15 mouse cellular contexts compared by ENCODE assay signal in the genomic region with DNA sequence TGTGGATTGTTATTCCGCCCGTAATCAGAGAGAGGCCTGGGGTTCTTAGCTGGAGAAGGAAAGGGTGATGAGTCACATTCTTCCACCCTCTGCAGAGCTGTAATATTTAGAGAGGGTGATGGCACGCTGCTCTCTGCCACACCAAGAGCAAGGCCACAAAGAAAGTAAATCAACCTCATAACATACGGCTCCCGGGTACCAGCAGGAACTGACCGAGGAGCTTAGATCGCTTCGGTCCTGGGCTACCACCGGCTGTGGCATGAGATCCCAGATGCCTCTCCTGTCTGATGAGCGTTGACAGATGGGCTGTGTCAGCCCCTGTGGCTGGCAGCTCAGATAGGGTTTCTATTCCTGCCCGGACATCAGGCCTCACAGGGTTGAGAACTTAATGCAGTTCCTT.
DNase-seq lines count a peak whose midpoint lies in the region; ATAC-seq and TF ChIP-seq lines count a peak whose summit lies in the region.
"Had no signal": no experiment of that assay in that cellular context is flagged by ENCODE, and none has a peak within 500 bp of the region (broad histone marks: within the 10 kb centered on the region; RNA-seq: fewer than 3 reads in every experiment).

No protein-coding gene starts in this region.

- no peaks in the 10 kb centered on the region for H3K36me3 ChIP-seq in limb, embryonic 14.5 days (ENCODE audit: control insufficient read depth, insufficient read depth, low read length)
- no peaks in the 10 kb centered on the region for H3K36me3 ChIP-seq in limb, embryonic 10.5 days

- H3K4me1 ChIP-seq in cerebellum, adult 2 months (ENCODE audit: control insufficient read depth, insufficient read depth, low read length), result peaks cover 9% of the 10 kb centered on the region
- H3K4me1 ChIP-seq in limb, embryonic 14.5 days (ENCODE audit: control insufficient read depth, insufficient read depth, low read length), result no peaks in the 10 kb centered on the region
- peaks cover 4% of the 10 kb centered on the region; the same call in 1 of the 2 replicates for H3K4me1 ChIP-seq in limb, embryonic 10.5 days
- peaks cover 29% of the 10 kb centered on the region for H3K4me1 ChIP-seq in olfactory bulb, adult 2 months (ENCODE audit: control insufficient read depth, insufficient read depth, low read length)

- H3K27me3 ChIP-seq in cerebellum, adult 2 months (ENCODE audit: control insufficient read depth, insufficient read depth, low read length), result no peaks in the 10 kb centered on the region
- H3K27me3 ChIP-seq in limb, embryonic 14.5 days (ENCODE audit: control insufficient read depth, insufficient read depth, low read length), result no peaks in the 10 kb centered on the region
- H3K27me3 ChIP-seq in limb, embryonic 10.5 days (ENCODE audit: low read depth, poor library complexity, severe bottlenecking), result no peaks in the 10 kb centered on the region
- H3K27me3 ChIP-seq: neural tube, embryonic 13.5 days had no signal

- no peak for TF ChIP-seq POLR2A in cerebellum, adult 2 months (IDR thresholded peaks at IDR 0.05; ENCODE audit: borderline replicate concordance, insufficient read depth, low read length)
- no peak for TF ChIP-seq POLR2A in limb, embryonic 14.5 days (IDR thresholded peaks at IDR 0.05; ENCODE audit: borderline replicate concordance, extremely low read depth, insufficient read depth, insufficient read length)
- TF ChIP-seq POLR2A in olfactory bulb, adult 2 months (IDR thresholded peaks at IDR 0.05; ENCODE audit: insufficient read depth, low read depth, low read length), result no peak

- no peak overlapping the region for H3K9ac ChIP-seq in limb, embryonic 14.5 days (ENCODE audit: low read depth, low read length, severe bottlenecking)
- H3K9ac ChIP-seq: neural tube, embryonic 13.5 days had no signal

- no peaks in the 10 kb centered on the region for H3K9me3 ChIP-seq in limb, embryonic 14.5 days (ENCODE audit: control insufficient read depth, low read length)
- H3K9me3 ChIP-seq in limb, embryonic 10.5 days (replicated peaks), result no peaks in the 10 kb centered on the region
- H3K9me3 ChIP-seq: neural tube, embryonic 13.5 days had no signal

- peak; percentile 41 to 48 for DNase-seq in cerebellum, adult 2 months
- DNase-seq in cerebellum, postnatal 4 days (ENCODE audit: low spot score in 2 of 2), result no peak
- DNase-seq in limb, embryonic 14.5 days (ENCODE audit: low spot score), result no peak
- no peak for DNase-seq in limb, embryonic 10.5 days (ENCODE audit: low spot score)
- peak; percentile 21 for DNase-seq in heart, adult 8-10 months (ENCODE audit: low spot score)
- DNase-seq in layer of hippocampus, postnatal 14 days (ENCODE audit: low spot score in 2 of 2), result no peak
- DNase-seq in spleen, postnatal 14 days (ENCODE audit: low spot score in 2 of 2), result no peak
- DNase-seq: B cell, adult 2 months; kidney, postnatal 36 days; lung, adult 2 months; spleen, adult 18-20 months had no signal

- no peak overlapping the region for H3K27ac ChIP-seq in cerebellum, adult 2 months (ENCODE audit: insufficient read depth, low read length)
- no peak overlapping the region for H3K27ac ChIP-seq in limb, embryonic 14.5 days (replicated peaks; ENCODE audit: low read depth, low read length)
- H3K27ac ChIP-seq in limb, embryonic 10.5 days, result no peak overlapping the region
- peak overlapping the region; percentile 31; the same call in 1 of the 2 replicates for H3K27ac ChIP-seq in olfactory bulb, adult 2 months (ENCODE audit: insufficient read depth, low read depth, low read length)
- H3K27ac ChIP-seq: hindbrain, postnatal 0 days; neural tube, embryonic 13.5 days had no signal

- WGBS in cerebellum, adult 2 months, result 18% methylated on average over 11 of the region's 11 CpGs
- WGBS in limb, embryonic 14.5 days, result 62% methylated on average over 11 of the region's 11 CpGs
- WGBS in limb, embryonic 10.5 days, result 80% methylated on average over 11 of the region's 11 CpGs
- WGBS in olfactory bulb, adult 2 months, result 53% methylated on average over 11 of the region's 11 CpGs

- TF ChIP-seq CTCF in cerebellum, adult 2 months (IDR thresholded peaks at IDR 0.05; ENCODE audit: borderline replicate concordance, insufficient read depth, low read depth, low read length), result no peak
- TF ChIP-seq CTCF in olfactory bulb, adult 2 months (IDR thresholded peaks at IDR 0.05; ENCODE audit: insufficient read depth, low read depth, low read length), result no peak

- H3K4me2 ChIP-seq in limb, embryonic 14.5 days (replicated peaks; ENCODE audit: low read depth, low read length, severe bottlenecking), result no peak overlapping the region
- H3K4me2 ChIP-seq: neural tube, embryonic 13.5 days had no signal

- 0 out of 2 replicates have a peak, but pooled peaks have one; percentile 69 for ATAC-seq in limb, embryonic 14.5 days (ENCODE audit: low FRiP score, low read depth)
- ATAC-seq: hindbrain, postnatal 0 days; Patski had no signal

- no peak overlapping the region for H3K4me3 ChIP-seq in cerebellum, adult 2 months (replicated peaks; ENCODE audit: insufficient read depth, low read depth, low read length)
- no peak overlapping the region for H3K4me3 ChIP-seq in limb, embryonic 14.5 days (replicated peaks; ENCODE audit: low read length)
- no peak overlapping the region for H3K4me3 ChIP-seq in limb, embryonic 10.5 days
- no peak overlapping the region for H3K4me3 ChIP-seq in olfactory bulb, adult 2 months (ENCODE audit: insufficient read depth, low read depth, low read length)
- H3K4me3 ChIP-seq: neural tube, embryonic 13.5 days had no signal

Comparison
In these comparisons a context has a peak if more than half of its experiments do, and no peak if none do; other contexts are left out.
1. DNase-seq: peak in cerebellum, adult 2 months (2 of 2) and heart, adult 8-10 months (single experiment); none in cerebellum, postnatal 4 days (0 of 2), limb, embryonic 14.5 days (single experiment), limb, embryonic 10.5 days (single experiment), layer of hippocampus, postnatal 14 days (0 of 2) and spleen, postnatal 14 days (0 of 2).